Mouse (Mus musculus) layer of hippocampus, postnatal 14 days (tissue): ENCODE measurements around the gene Slc30a5. TPM values are rescaled to one million over a fixed set of nuclear protein-coding genes. Genes with fewer than 3 reads are reported as not detected.
"Not testable (repeated sequence)": the region's sequence is repeated elsewhere in the genome, so short reads cannot be mapped to it uniquely, and the experiment has no call there.

ENCODE experiments used
- DNase-seq, 2 experiments: peaks; one replicate each; pipeline ENCODE4 v3.0.0; 2021 to 2022; ENCODE audit warnings: low spot score in 2 of 2, mixed read lengths in 1 of 2
- total RNA-seq, 2 experiments: library from RNA; stranded (reverse); gene quantifications; 2 replicates each; pipeline ENCODE4 v1.2.3; 2021

The Slc30a5 gene
- total RNA-seq, 2 experiments from 2014 or later: 35.3 to 37.4 TPM

GRCm38 (mm10) chr13:100843016-100843725, 9.9 kb upstream of the Slc30a5 start:
- DNase-seq: no peak

GRCm38 (mm10) chr13:100841741-100842140, 8.5 kb upstream of the Slc30a5 start:
- no peak for DNase-seq

DNA sequence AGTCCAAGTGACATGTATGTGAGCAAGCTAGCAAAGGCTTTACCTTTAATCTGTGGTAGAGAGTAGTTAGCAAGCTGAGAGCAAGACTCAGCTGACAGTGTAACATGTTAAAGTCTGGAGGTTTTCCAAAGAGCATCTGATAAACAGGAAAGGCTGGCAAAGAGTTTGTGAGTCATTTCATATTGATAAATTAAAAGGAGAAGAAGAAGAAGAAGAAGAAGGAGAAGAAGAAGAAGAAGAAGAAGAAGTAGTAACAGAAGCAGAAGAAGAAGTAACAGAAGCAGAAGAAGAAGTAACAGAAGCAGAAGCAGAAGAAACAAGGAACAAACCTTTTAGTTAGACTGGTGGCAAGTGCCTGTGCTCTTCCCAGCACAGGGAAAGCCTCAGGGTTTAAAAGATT, 1.6 kb upstream of the Slc30a5 start:
- DNase-seq: no peak

GRCm38 (mm10) chr13:100833640-100834002, 394 bp upstream of the Slc30a5 start:
- no peak for DNase-seq

DNA sequence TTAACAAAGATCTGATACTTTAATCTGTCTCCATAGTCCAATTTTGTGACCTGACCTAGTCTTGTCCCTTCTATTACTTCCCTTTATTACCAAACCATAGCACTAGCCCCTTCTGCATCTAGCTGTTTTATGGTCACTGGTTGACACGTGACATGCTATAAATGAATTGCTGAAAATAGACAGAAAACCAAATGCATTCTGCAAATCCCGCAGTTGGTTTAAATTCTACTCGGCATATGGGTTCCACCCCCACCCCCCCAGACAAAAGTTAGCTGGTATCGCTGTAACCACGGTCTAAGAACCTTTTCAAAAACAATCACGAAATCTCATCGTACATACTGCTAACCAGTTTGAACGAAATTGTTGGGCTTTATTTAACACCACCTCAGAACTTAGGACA, 1.0 kb downstream of the Slc30a5 start:
- DNase-seq: no peak

- no peak for DNase-seq
Measured at GRCm38 (mm10) chr13:100831123-100831522, 2.1 kb downstream of the Slc30a5 start.

GRCm38 (mm10) chr13:100825627-100826410, 7.4 kb downstream of the Slc30a5 start:
- DNase-seq: no peak

DNA sequence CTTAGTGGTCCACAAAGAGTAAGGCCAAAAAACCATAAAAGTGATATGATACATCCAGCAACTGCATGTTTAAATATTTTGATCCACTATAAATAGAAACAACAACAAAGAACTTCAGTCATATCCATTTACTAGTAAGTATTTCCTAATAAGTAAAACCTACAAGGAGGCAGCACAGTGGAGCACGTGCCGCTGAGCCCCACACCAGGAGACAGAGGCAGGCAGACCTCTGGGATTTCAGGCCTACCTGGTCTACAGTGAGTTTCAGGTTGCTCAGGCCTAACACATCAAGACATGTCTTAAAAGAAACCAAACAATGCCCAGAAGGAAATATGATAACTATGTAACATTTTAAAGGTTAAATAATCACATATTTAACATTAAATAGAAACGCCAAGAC, 8.3 kb downstream of the Slc30a5 start:
- DNase-seq: no peak

DNA sequence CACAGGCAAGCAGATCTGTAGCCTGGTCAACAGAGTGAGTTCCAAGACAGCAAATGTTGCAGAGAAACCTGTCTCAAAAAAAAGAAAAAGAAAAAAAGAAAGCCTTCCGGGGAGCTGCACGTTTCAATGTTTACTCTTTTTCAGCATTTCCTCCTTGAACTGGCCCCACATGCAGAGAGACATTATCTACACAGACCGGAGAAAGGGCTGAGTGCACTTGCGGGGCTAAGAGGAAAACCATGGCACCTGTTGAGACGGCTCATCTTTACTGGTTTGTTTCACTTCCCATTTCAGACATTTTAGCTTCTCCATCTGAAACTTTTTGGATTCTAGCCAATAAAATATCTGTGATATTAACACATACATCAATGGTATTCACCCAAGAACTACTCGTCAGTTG, 8.9 kb downstream of the Slc30a5 start:
- DNase-seq: no peak

DNA sequence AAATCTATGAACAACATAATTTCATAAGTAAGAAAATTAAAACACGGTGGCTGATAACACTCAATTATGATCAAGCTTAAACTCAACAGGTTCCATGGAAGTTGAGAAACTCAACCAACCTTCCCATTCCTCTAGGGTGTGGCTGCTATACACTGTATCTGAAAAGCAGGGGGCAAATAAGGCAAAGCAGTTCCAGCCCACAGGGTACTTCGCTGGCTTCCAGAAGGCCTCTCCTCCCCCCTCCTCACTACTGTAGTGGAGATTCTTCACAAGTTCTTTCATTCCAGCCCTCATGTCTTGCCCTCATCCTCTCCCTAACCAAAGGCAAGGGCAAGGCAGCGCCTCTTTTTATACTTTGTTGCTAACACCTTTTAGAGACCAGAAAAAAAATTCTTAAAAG, 9.4 kb downstream of the Slc30a5 start:
- no peak for DNase-seq

- DNase-seq: no peak
Measured at GRCm38 (mm10) chr13:100814451-100814850, 18.8 kb downstream of the Slc30a5 start.

DNA sequence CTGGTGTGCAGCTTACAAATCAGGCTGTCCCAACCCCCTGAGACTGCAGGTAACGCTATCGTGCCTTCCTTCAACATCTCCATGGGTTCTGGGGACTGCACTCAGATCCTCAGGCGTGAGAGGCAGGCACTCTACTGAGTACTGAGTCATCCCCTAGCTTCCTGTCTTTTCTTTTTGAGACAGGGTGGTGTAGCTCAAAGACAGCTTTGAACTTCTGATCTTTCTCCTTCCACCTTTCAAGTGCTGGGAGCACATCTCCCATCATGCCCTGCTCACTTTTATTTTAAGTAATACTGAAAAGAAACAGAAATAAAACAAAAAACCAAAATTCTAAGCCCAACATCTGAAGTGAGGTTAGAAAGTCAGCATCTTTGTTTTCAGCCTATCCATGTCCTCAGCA, 27.5 kb downstream of the Slc30a5 start:
- no peak for DNase-seq

DNA sequence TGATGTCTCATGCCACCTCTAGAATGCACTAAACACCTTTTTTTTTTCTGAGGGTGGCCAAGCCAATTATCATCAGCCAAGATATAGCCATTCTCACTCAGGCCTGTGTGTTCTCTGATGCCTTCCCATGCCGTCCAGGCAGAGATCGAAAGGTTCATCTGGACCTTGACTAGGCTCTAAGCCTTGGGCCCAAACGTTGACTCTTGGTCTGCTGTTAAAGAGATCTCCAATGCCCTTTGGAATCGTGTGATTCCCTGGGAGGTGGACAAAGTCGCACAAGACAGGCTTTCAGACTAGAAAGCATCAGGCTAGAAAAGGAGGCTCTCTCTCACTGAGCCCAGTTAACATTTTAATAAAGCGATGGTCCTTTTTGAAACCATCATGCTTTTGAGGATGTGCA, 36.1 kb downstream of the Slc30a5 start:
- DNase-seq: no peak

DNA sequence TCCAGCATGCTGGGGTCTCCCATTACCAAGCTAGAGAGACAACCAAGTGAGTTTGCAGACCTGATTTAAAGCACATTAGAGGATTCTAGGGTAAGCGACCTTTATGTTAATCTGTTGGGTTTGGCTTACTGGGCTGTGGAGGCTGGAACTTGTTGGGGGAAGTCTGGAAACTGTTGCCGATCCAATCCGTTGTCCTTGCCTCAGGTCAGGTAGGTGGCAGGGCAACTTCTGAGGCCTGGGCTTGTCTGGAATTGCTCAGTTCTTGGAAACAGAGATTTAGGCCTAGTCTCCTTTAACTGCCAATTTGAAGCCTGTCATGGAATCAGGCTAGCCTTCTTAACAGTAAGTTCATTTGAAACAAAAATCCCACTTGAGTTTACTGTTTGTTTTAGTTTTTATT, 44.1 kb downstream of the Slc30a5 start:
- no peak for DNase-seq

DNA sequence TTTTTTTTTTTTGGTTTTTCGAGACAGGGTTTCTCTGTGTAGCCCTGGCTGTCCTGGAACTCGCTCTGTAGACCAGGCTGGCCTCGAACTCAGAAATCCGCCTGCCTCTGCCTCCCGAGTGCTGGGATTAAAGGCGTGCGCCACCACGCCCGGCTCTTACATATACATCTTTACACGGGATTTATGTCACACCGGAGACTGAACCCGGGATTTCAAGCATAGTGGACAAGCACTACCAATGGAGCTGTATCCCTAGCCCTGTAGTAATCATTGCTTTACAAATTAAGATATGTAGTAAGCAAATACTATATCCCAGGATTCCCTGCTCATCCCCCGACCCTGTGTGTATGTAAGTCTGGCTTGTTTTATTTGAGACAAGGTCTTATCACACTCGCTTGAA, 45.2 kb downstream of the Slc30a5 start:
- DNase-seq: not testable (repeated sequence)

DNA sequence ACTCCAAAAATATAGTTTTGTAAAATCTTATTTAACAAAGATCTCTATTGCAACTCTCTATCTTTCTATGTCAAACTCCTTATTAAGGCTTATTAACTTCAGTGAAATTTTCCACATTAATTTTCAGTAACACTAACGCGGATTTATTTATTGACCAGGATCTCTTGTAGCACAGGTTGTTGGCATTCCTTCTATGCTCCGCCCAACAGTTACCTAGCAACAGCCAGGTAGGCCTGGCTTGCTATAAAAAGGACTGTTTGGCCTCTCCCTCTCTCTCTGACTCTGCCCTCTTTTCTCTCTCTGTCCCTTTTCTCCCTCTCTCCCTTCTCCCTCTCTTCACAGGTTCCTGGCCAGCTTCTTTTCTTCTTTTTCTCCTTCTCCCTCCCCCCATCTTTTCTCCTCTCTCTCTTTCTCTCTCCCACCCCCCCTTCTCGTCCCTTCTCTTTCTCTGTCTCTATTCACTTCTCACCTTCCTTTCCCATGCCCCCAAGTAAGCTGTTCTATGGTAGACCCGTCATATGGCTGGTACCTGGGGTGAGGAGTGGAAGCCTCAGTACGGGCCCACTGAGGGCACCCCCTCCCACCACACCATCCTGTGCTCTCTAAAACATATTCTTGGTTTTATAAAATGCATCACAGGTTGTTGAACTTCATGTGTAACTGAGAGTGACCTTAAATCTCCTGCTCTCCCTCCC, 45.8 kb downstream of the Slc30a5 start:
- no peak for DNase-seq

- DNase-seq: peak; percentile 85 to 90
Measured at GRCm38 (mm10) chr13:100786414-100786867, 46.8 kb downstream of the Slc30a5 start, which contains the start of gene Ccnb1. Gene Ccnb1 (minus strand): TSS chr13:100786570.

GRCm38 (mm10) chr13:100785806-100786413, 47.3 kb downstream of the Slc30a5 start:
- no peak for DNase-seq

GRCm38 (mm10) chr13:100777491-100777890, 55.7 kb downstream of the Slc30a5 start:
- DNase-seq: no peak

- no peak for DNase-seq
Measured at GRCm38 (mm10) chr13:100776710-100777109, 56.5 kb downstream of the Slc30a5 start.

GRCm38 (mm10) chr13:100776056-100776419, 57.2 kb downstream of the Slc30a5 start:
- no peak for DNase-seq
